Mouse (Mus musculus): ENCODE results near the gene Cenpp.

DNA sequence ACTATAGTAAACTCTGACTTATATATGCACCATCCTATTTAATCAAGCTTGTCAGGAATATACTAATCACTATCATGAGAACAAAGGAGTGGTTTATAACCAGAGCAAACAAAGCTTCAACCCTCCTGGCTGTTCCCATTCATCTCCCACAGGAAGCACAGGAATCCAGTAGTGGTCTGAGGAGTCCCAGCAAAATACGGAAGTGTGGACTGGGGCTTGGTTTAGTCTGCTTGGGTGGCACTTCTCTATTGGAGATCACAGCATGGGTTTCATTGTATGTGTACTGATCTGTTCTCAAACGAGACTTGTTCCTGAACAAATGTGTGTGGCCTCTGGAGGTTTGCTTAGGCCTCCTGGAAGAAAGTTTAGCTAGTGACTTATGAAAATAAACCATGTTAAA is 133.8 kb downstream of the Cenpp start:
- TF ChIP-seq EP300 (IDR thresholded peaks at IDR 0.05; ENCODE audit: low read depth) (no peak), CTCF (IDR thresholded peaks at IDR 0.05; ENCODE audit: low read depth) (no peak)
